Mouse (Mus musculus) heart, postnatal 0 days (tissue): ENCODE results near the gene U2surp. TPM values are rescaled to one million over a fixed set of nuclear protein-coding genes. Genes with fewer than 3 reads are reported as not detected.

Experiments
- ATAC-seq: fragments of 200-750 bp; cut with Nextera tagmentation; 2 replicates; pipeline ENCODE4 v1.8.0; 2017; ENCODE audit warnings: low read depth, moderate number of reproducible peaks, moderate library complexity; ENCODE audit not compliant: insufficient read depth
- DNase-seq: peaks from one replicate; pipeline ENCODE4 v3.0.0-alpha.2; 2016; ENCODE audit warnings: low spot score
- H3K27ac ChIP-seq: fragments of 300-500 bp; sonication (generic); 2 replicates; pipeline ENCODE4 v1.5.1; 2014; ENCODE audit warnings: low read depth, mild to moderate bottlenecking
- H3K27me3 ChIP-seq: fragments of 300-500 bp; sonication (generic); 2 replicates; pipeline ENCODE4 v1.6.1; 2014; ENCODE audit warnings: low read length, mixed read lengths; ENCODE audit not compliant: control insufficient read depth, insufficient read depth
- H3K36me3 ChIP-seq: fragments of 300-500 bp; sonication (generic); replicated peaks from 2 replicates; pipeline ENCODE4 v1.6.1; 2014; ENCODE audit warnings: low read length, mixed read lengths; ENCODE audit not compliant: control insufficient read depth, insufficient read depth
- H3K4me1 ChIP-seq: fragments of 300-500 bp; sonication (generic); 2 replicates; pipeline ENCODE4 v1.6.1; 2014; ENCODE audit warnings: antibody characterized with exemption; ENCODE audit not compliant: control insufficient read depth, insufficient read depth
- H3K4me2 ChIP-seq: fragments of 300-500 bp; sonication (generic); 2 replicates; pipeline ENCODE4 v1.6.1; 2014; ENCODE audit warnings: low read depth, mild to moderate bottlenecking, low read length, moderate library complexity
- H3K4me3 ChIP-seq: fragments of 300-500 bp; sonication (generic); 2 replicates; pipeline ENCODE4 v1.5.1; 2014; ENCODE audit warnings: low read depth, low read length
- H3K9ac ChIP-seq: fragments of 300-500 bp; sonication (generic); replicated peaks from 2 replicates; pipeline ENCODE4 v1.6.1; 2014; ENCODE audit warnings: low read depth, low read length, mixed read lengths
- H3K9me3 ChIP-seq: fragments of 300-500 bp; sonication (generic); replicated peaks from 2 replicates; pipeline ENCODE4 v1.6.1; 2016; ENCODE audit warnings: low read length; ENCODE audit not compliant: control insufficient read depth
- CTCF ChIP-seq: IDR thresholded peaks from 2 replicates; pipeline ENCODE4 v1.5.1; 2016; ENCODE audit warnings: antibody characterized with exemption, control low read depth, low read depth
- EP300 ChIP-seq: IDR thresholded peaks from 2 replicates; pipeline ENCODE4 v1.6.1; 2016; ENCODE audit warnings: antibody characterized with exemption, low read depth
- WGBS: fragments of 180-500 bp; shearing (Covaris S2); extraction: QIAGEN DNeasy Blood & Tissue Kit; methylation state at CpG from one replicate; pipeline ENCODE4 v1.1.7; 2014; 5-methylcytosine and 5-hydroxymethylcytosine counted together
- polyA plus RNA-seq: library from polyadenylated mRNA; unstranded; fragments of >200 nt; fragmentation: Nextera tagmentation; extraction: Ambion mirVana; gene quantifications from 2 replicates; pipeline ENCODE4 v1.2.1, GENCODE M21; 2015
- total RNA-seq: library from RNA; depleted of rRNA; stranded (reverse); fragments of >200 nt; gene quantifications from 2 replicates; pipeline ENCODE4 v1.2.3, GENCODE M21; 2014; ENCODE audit warnings: low replicate concordance

U2surp gene
- total and polyA plus RNA-seq, 2 experiments from 2014 or later, result 22.2 to 71.9 TPM

GRCm38 (mm10) chr9:95513776-95514175 lies 2.0 kb upstream of the U2surp start:
- Histone ChIP-seq H3K9me3 (no peaks in the 10 kb centered on the region), H3K4me1 (peaks cover 18% of the 10 kb centered on the region), H3K4me3 (no peak overlapping the region), H3K27ac (no peak overlapping the region), H3K27me3 (no peaks in the 10 kb centered on the region), H3K9ac (no peak overlapping the region), H3K36me3 (no peaks in the 10 kb centered on the region), H3K4me2 (no peak overlapping the region)
- WGBS, result 93% methylated on average over 2 of the region's 2 CpGs
- TF ChIP-seq CTCF (no peak), EP300 (no peak)
- DNase-seq (no peak), ATAC-seq (no peak)

DNA sequence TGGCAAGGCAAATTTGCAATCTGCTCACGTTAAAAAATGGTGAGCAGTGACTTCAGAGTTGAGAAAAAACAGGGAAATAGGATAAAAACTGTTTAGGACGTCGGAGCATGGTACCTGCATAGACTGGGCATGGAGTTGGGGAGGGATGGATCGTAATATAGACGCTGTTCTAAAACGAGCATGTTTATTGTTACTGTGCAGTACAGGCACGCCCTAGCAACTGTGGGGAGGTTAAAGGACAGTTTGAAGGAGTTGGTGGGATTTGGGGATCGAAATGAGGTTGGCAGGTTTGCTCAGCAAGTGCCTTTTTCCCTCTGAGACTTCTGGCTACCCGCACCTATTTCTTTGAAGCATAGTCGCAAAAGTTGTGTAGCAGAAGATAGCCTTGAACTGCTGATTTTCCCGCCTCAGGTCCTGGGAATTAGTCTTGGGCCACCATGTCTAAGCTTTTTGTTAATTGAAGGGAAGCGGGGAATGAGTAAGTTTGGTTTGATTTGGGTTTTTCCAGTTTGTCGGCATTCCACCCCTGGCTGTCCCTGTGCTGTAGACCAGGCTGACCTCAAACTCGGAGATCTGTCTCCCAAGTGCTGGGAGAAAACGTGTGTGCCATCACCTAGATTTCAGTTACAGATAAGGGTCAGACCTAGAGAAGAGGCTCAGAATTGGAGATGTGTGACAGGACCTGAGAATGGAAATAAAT lies 685 bp upstream of the U2surp start:
- H3K27ac ChIP-seq, result peak overlapping the region; percentile 94
- H3K4me1 ChIP-seq, result peaks cover 18% of the 10 kb centered on the region
- H3K27me3 ChIP-seq, result no peaks in the 10 kb centered on the region
- no peaks in the 10 kb centered on the region for H3K9me3 ChIP-seq
- DNase-seq (no peak), ATAC-seq (peak; percentile 40)
- H3K36me3 ChIP-seq, result no peaks in the 10 kb centered on the region
- H3K4me2 ChIP-seq, result peak overlapping the region; percentile 79
- TF ChIP-seq EP300, result no peak
- 0 out of 2 replicates have a peak, but pooled peaks have one; percentile 6 for TF ChIP-seq CTCF
- peak overlapping the region; percentile 97 for H3K4me3 ChIP-seq
- peak overlapping the region; percentile 97 for H3K9ac ChIP-seq
- WGBS, result 27% methylated on average over 15 of the region's 15 CpGs

DNA sequence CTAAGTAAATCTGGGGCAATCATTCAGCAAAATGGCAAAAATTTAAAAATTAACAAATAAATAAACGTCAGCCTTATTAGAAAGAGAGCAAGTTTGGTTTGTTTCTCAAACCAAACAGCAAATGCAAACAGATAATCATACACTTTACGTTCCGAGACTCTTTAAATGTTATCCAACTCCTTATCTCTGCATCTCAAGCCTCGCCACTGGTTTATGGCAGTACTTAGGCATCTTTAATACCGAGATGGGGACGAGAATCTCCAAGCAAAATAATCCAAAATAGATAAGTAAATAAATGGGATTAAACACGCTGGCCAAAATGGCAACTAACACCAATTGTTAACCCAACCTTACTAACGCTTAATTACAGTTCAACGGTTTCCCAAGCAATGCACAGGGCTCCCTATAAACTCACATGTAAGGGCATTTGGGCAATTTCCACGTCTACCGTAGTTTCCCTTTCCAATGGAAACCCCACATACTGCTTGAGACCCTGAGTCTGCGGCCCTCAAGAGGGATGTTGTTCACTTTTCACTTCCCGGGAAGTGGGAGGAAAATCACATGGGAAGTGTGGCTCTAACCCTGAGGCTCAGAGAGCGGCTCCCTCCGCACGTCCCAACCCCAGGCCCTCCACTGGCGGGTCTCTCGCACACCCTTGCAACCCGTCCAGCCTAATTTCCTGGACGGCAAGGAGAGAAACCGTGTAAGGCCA lies 947 bp downstream of the U2surp start:
- WGBS, result 4% methylated on average over 21 of the region's 21 CpGs
- no peak for ATAC-seq
- no peak for DNase-seq

DNA sequence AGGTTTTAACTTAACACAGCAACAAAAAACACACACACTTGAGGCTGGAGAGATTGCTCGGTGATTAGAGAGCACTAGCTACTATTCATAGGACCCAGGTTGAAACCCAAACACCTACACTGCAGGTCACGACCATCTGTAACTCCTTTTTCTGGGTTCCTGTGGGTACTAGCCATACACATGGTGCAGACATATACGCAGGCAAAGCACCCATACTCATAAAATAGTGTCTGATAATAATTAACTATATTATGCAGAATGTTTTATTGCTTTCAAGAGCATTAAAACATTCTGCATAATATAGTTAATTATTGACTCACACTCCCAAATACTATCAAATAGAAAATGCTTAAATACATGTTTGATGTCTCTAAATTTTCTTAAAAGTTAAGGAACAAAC lies 6.1 kb downstream of the U2surp start:
- Histone ChIP-seq H3K4me1 (peaks cover 14% of the 10 kb centered on the region), H3K27me3 (no peaks in the 10 kb centered on the region), H3K27ac (no peak overlapping the region), H3K36me3 (0 out of 2 replicates have a peak, but pooled peaks cover 4% of the 10 kb centered on the region), H3K4me3 (no peak overlapping the region), H3K4me2 (no peak overlapping the region), H3K9me3 (no peaks in the 10 kb centered on the region), H3K9ac (no peak overlapping the region)
- DNase-seq, result no peak
- ATAC-seq, result no peak
- TF ChIP-seq CTCF (no peak), EP300 (no peak)
- 80% methylated on average over 3 of the region's 3 CpGs for WGBS

More for the DNA sequence above, 947 bp downstream of the U2surp start:
- Histone ChIP-seq H3K4me2 (peak overlapping the region; percentile 79), H3K36me3 (no peaks in the 10 kb centered on the region), H3K4me1 (peaks cover 18% of the 10 kb centered on the region), H3K27ac (peak overlapping the region; percentile 94; the same call in 1 of the 2 replicates), H3K4me3 (peak overlapping the region; percentile 97), H3K9ac (peak overlapping the region; percentile 97), H3K27me3 (no peaks in the 10 kb centered on the region), H3K9me3 (no peaks in the 10 kb centered on the region)
- TF ChIP-seq EP300, result no peak
- TF ChIP-seq CTCF, result no peak

GRCm38 (mm10) chr9:95499848-95500247 lies 11.9 kb downstream of the U2surp start:
- Histone ChIP-seq H3K27ac (no peak overlapping the region), H3K27me3 (no peaks in the 10 kb centered on the region), H3K4me1 (peaks cover 3% of the 10 kb centered on the region; the same call in 1 of the 2 replicates), H3K9ac (no peak overlapping the region), H3K36me3 (peaks cover 16% of the 10 kb centered on the region), H3K4me2 (no peak overlapping the region), H3K9me3 (no peaks in the 10 kb centered on the region), H3K4me3 (no peak overlapping the region)
- ATAC-seq (no peak), DNase-seq (no peak)
- TF ChIP-seq EP300 (no peak), CTCF (no peak)
